ENCODE assay signal across 9 mouse cellular contexts in genomic region chr1:134560801-134561769, GRCm38 (mm10). TPM values are rescaled to one million over a fixed set of nuclear protein-coding genes. Genes with fewer than 3 reads are reported as not detected.
DNase-seq lines count a peak whose midpoint lies in the region; ATAC-seq lines count a peak whose summit lies in the region.
"Had no signal": no experiment of that assay in that cellular context is flagged by ENCODE, and none has a peak within 500 bp of the region (broad histone marks: within the 10 kb centered on the region; RNA-seq: fewer than 3 reads in every experiment).

No protein-coding gene starts in this region.

- ATAC-seq in embryonic facial prominence, embryonic 14.5 days (ENCODE audit: low read depth), result 0 out of 2 replicates have a peak, but pooled peaks have one; percentile 1
- ATAC-seq in lung, embryonic 15.5 days (ENCODE audit: borderline replicate concordance, extremely low read depth, low FRiP score, low TSS enrichment), result peak; percentile 21; the same call in 1 of the 2 replicates

- H3K9ac ChIP-seq in embryonic facial prominence, embryonic 14.5 days (ENCODE audit: low read depth, low read length), result peak overlapping the region; percentile 100
- H3K9ac ChIP-seq in lung, embryonic 15.5 days, result peak overlapping the region; percentile 95

- H3K4me3 ChIP-seq in embryonic facial prominence, embryonic 14.5 days (ENCODE audit: low read depth, low read length), result peak overlapping the region; percentile 100
- peak overlapping the region; percentile 73 for H3K4me3 ChIP-seq in lung, embryonic 15.5 days

- H3K4me1 ChIP-seq in embryonic facial prominence, embryonic 14.5 days (ENCODE audit: control insufficient read depth, insufficient read depth, low read length), result peaks cover 7% of the 10 kb centered on the region
- H3K4me1 ChIP-seq in lung, embryonic 15.5 days, result peaks cover 20% of the 10 kb centered on the region

- H3K27ac ChIP-seq in embryonic facial prominence, embryonic 14.5 days (replicated peaks; ENCODE audit: low read depth, low read length), result peak overlapping the region; percentile 94
- peak overlapping the region; percentile 85 for H3K27ac ChIP-seq in lung, embryonic 15.5 days

- H3K4me2 ChIP-seq in embryonic facial prominence, embryonic 14.5 days (ENCODE audit: low read depth, low read length), result peak overlapping the region; percentile 58
- peak overlapping the region; percentile 55 for H3K4me2 ChIP-seq in lung, embryonic 15.5 days

- H3K27me3 ChIP-seq in embryonic facial prominence, embryonic 14.5 days (replicated peaks; ENCODE audit: control insufficient read depth, insufficient read depth, low read length), result no peaks in the 10 kb centered on the region
- H3K27me3 ChIP-seq in lung, embryonic 15.5 days, result no peaks in the 10 kb centered on the region

- 1% methylated on average over 33 of the region's 76 CpGs for WGBS in embryonic facial prominence, embryonic 14.5 days
- 1% methylated on average over 57 of the region's 76 CpGs for WGBS in lung, embryonic 15.5 days

- peak; percentile 60 for DNase-seq in CD4-positive helper T cell, adult 2 months (ENCODE audit: low read depth, low spot score)
- DNase-seq in adrenal gland, adult 18-20 months (ENCODE audit: low spot score in 2 of 2), result peak; percentile 45 to 50
- peak; percentile 54 for DNase-seq in embryonic facial prominence, embryonic 14.5 days (ENCODE audit: low spot score)
- peak; percentile 48 to 50 for DNase-seq in heart, postnatal 10 days
- peak; percentile 64 to 72 for DNase-seq in kidney, postnatal 4 days
- peak; percentile 43 for DNase-seq in right cerebral cortex, adult 18-20 months
- peak; percentile 42 for DNase-seq in urinary bladder, adult 2 months (ENCODE audit: low spot score)

- no peaks in the 10 kb centered on the region for H3K9me3 ChIP-seq in embryonic facial prominence, embryonic 14.5 days (ENCODE audit: control insufficient read depth, low read length)
- no peaks in the 10 kb centered on the region for H3K9me3 ChIP-seq in lung, embryonic 15.5 days

- H3K36me3 ChIP-seq in embryonic facial prominence, embryonic 14.5 days (ENCODE audit: control insufficient read depth, insufficient read depth, low read length), result no peaks in the 10 kb centered on the region
- H3K36me3 ChIP-seq in lung, embryonic 15.5 days, result no peaks in the 10 kb centered on the region

- intact Hi-C loops in heart, postnatal 10 days (cut with DNase I), result no loop called here

RNA-seq across cellular contexts. Expression of gene Kdm5b, which starts 1.1 kb away (rescaled TPM):
- total RNA-seq in adrenal gland, adult 18-20 months (2021), result 10 to 100 TPM; 35.4 to 41.0 TPM
- 63.0 and 68.5 TPM in 2 replicates for polyA plus RNA-seq in embryonic facial prominence, embryonic 14.5 days (2014; fragmentation: Nextera tagmentation; extraction: Ambion mirVana)
- 10 to 100 TPM; 27.6 to 34.5 TPM for total RNA-seq in heart, postnatal 10 days (2021)
- polyA plus RNA-seq in lung, embryonic 15.5 days (2015; fragmentation: Nextera tagmentation; extraction: Ambion mirVana), result 50.0 and 50.5 TPM in 2 replicates
- 24.4 and 28.6 TPM in 2 replicates for polyA plus RNA-seq in urinary bladder, adult 2 months (2012; rRNA removed)

RNA-seq across cellular contexts. Expression of gene Mgat4e, which starts 11.6 kb away (rescaled TPM):
- total RNA-seq in adrenal gland, adult 18-20 months (2021), result not detected
- not detected in 2 replicates for polyA plus RNA-seq in embryonic facial prominence, embryonic 14.5 days (2014; fragmentation: Nextera tagmentation; extraction: Ambion mirVana)
- not detected for total RNA-seq in heart, postnatal 10 days (2021)
- not detected in 2 replicates for polyA plus RNA-seq in lung, embryonic 15.5 days (2015; fragmentation: Nextera tagmentation; extraction: Ambion mirVana)
- 0.12 and 0.29 TPM in 2 replicates for polyA plus RNA-seq in urinary bladder, adult 2 months (2012; rRNA removed)
- polyA plus RNA-seq: frontal cortex, adult 2 months had no signal

Comparison
In these comparisons a context has a peak if more than half of its experiments do, and no peak if none do; other contexts are left out.
1. Peak in every context shown above with its lines: DNase-seq, ATAC-seq, H3K4me3 ChIP-seq and H3K27ac ChIP-seq.